Mouse (Mus musculus) neural tube, embryonic 12.5 days (tissue): ENCODE data around the gene Erf. TPM values are rescaled to one million over a fixed set of nuclear protein-coding genes. Genes with fewer than 3 reads are reported as not detected.

Source experiments
- ATAC-seq: fragments of 200-750 bp; cut with Nextera tagmentation; 2 replicates; pipeline ENCODE4 v1.8.0; 2017; ENCODE audit warnings: low read depth, mild to moderate bottlenecking, moderate TSS enrichment, moderate library complexity; ENCODE audit not compliant: low FRiP score
- H3K27ac ChIP-seq: fragments of 300-500 bp; sonication (generic); 2 replicates; pipeline ENCODE4 v1.5.1; 2016
- H3K27me3 ChIP-seq: fragments of 300-500 bp; sonication (generic); replicated peaks from 2 replicates; pipeline ENCODE4 v1.6.1; 2016; ENCODE audit warnings: mild to moderate bottlenecking
- H3K36me3 ChIP-seq: fragments of 300-500 bp; sonication (generic); 2 replicates; pipeline ENCODE4 v1.6.1; 2016; ENCODE audit warnings: mild to moderate bottlenecking
- H3K4me1 ChIP-seq: fragments of 300-500 bp; sonication (generic); 2 replicates; pipeline ENCODE4 v1.6.1; 2016
- H3K4me2 ChIP-seq: fragments of 300-500 bp; sonication (generic); replicated peaks from 2 replicates; pipeline ENCODE4 v1.6.1; 2016; ENCODE audit warnings: mild to moderate bottlenecking
- H3K4me3 ChIP-seq: fragments of 300-500 bp; sonication (generic); 2 replicates; pipeline ENCODE4 v1.5.1; 2016
- H3K9ac ChIP-seq: fragments of 300-500 bp; sonication (generic); 2 replicates; pipeline ENCODE4 v1.6.1; 2016; ENCODE audit warnings: mild to moderate bottlenecking
- H3K9me3 ChIP-seq: fragments of 300-500 bp; sonication (generic); 2 replicates; pipeline ENCODE4 v1.6.1; 2016; ENCODE audit warnings: mild to moderate bottlenecking
- WGBS: fragments of 180-500 bp; shearing (Covaris S2); methylation state at CpG from one replicate; pipeline ENCODE4 v1.1.7; 2016; 5-methylcytosine and 5-hydroxymethylcytosine counted together
- polyA plus RNA-seq: library from polyadenylated mRNA; unstranded; fragments of >200 nt; fragmentation: Nextera tagmentation; extraction: Ambion mirVana; gene quantifications from 2 replicates; pipeline ENCODE4 v1.2.1, GENCODE M21; 2016

Erf gene
- polyA plus RNA-seq, 1 experiment from 2014 or later, result 13.1 TPM

GRCm38 (mm10) chr7:25251822-25252221 lies 1.3 kb upstream of the Erf start:
- Histone ChIP-seq H3K27ac (0 out of 2 replicates have a peak overlapping the region, but pooled peaks have one; percentile 12), H3K27me3 (no peaks in the 10 kb centered on the region), H3K4me1 (peaks cover 40% of the 10 kb centered on the region), H3K4me2 (peak overlapping the region; percentile 96), H3K9me3 (no peaks in the 10 kb centered on the region), H3K4me3 (peak overlapping the region; percentile 89), H3K36me3 (no peaks in the 10 kb centered on the region), H3K9ac (peak overlapping the region; percentile 83; the same call in 1 of the 2 replicates)
- no peak for ATAC-seq
- WGBS, result 11% methylated on average over 8 of the region's 8 CpGs

- Histone ChIP-seq H3K9me3 (no peaks in the 10 kb centered on the region), H3K27ac (0 out of 2 replicates have a peak overlapping the region, but pooled peaks have one; percentile 12), H3K9ac (peak overlapping the region; percentile 83), H3K27me3 (no peaks in the 10 kb centered on the region), H3K36me3 (no peaks in the 10 kb centered on the region), H3K4me3 (peak overlapping the region; percentile 89), H3K4me1 (peaks cover 46% of the 10 kb centered on the region), H3K4me2 (peak overlapping the region; percentile 96)
- 2% methylated on average over 22 of the region's 22 CpGs for WGBS
- no peak for ATAC-seq
These were observed 670 bp upstream of the Erf start for GRCm38 (mm10) chr7:25251071-25251791.

- Histone ChIP-seq H3K9ac (peak overlapping the region; percentile 83), H3K27ac (peak overlapping the region; percentile 82), H3K9me3 (no peaks in the 10 kb centered on the region), H3K4me1 (peaks cover 50% of the 10 kb centered on the region), H3K4me2 (peak overlapping the region; percentile 96), H3K27me3 (no peaks in the 10 kb centered on the region), H3K36me3 (peaks cover 12% of the 10 kb centered on the region), H3K4me3 (peak overlapping the region; percentile 89)
- ATAC-seq, result peak; percentile 41
- under 1% methylated on average over 46 of the region's 73 CpGs for WGBS
These were observed 1.0 kb downstream of the Erf start for GRCm38 (mm10) chr7:25249314-25250140.

DNA sequence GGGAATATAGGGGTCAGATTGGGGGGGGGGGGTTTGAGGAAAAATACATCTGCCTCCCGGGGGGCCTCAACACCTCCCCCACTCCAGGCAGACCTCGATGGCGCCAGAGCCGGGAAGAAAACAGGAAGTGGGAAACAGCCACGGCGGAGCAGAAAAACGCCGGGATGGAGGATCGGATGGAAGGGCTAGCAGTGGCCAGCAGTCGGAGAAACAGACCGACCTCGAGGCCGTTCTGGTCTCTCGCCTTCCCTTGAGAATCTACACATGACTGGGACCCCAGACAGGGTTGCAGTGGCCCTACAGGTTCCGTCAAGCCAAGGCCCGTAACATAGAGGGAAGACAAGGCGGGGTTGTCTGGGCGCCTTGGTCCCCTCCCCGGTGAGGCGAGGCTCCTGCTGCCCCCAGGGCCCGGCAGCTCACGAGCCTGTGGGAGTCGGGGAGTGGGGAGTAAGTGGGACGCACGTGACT lies 1.7 kb downstream of the Erf start:
- Histone ChIP-seq H3K9ac (peak overlapping the region; percentile 83), H3K4me2 (peak overlapping the region; percentile 96), H3K27ac (peak overlapping the region; percentile 82), H3K9me3 (no peaks in the 10 kb centered on the region), H3K4me1 (peaks cover 50% of the 10 kb centered on the region), H3K4me3 (peak overlapping the region; percentile 89), H3K36me3 (peaks cover 18% of the 10 kb centered on the region), H3K27me3 (no peaks in the 10 kb centered on the region)
- peak; percentile 17; the same call in 1 of the 2 replicates for ATAC-seq
- WGBS, result under 1% methylated on average over 25 of the region's 25 CpGs

DNA sequence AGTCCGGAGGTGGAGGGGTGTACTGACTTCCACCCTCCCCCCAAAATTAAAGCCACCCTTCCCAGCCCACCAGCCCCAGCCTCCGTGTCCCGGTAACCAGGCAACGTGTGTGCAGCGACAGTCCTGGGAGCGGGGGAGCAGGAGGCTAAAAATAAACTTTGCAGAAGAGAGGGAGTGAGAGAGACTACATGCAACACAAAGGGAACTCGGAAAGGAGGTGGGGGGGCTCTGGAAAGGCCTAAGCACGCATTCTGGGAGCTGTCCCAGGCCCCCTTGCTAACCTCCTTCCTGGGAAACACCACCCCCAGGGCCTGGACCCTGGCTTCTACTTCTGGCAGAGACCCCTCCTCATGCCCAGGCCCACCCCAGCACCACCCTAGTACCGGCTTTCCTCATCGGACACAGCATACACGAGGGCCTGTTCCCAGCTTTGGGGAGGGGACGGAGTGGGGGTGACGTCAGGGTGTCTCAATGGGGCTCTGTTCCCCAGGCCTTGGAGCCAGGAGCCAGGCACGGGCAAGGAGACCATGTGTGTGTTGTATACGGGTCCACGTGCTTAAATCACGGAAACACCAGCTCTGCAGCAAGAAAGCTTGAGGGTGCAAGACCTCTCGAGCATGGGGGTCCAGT lies 2.4 kb downstream of the Erf start:
- peak; percentile 34 for ATAC-seq
- H3K9me3 ChIP-seq, result no peaks in the 10 kb centered on the region
- 2% methylated on average over 18 of the region's 18 CpGs for WGBS
- peak overlapping the region; percentile 83 for H3K9ac ChIP-seq
- peak overlapping the region; percentile 82 for H3K27ac ChIP-seq
- peak overlapping the region; percentile 89 for H3K4me3 ChIP-seq
- H3K4me2 ChIP-seq, result peak overlapping the region; percentile 96
- H3K27me3 ChIP-seq, result no peaks in the 10 kb centered on the region
- peaks cover 50% of the 10 kb centered on the region for H3K4me1 ChIP-seq
- peaks cover 18% of the 10 kb centered on the region for H3K36me3 ChIP-seq

- no peaks in the 10 kb centered on the region for H3K27me3 ChIP-seq
- peak overlapping the region; percentile 96 for H3K4me2 ChIP-seq
- peak overlapping the region; percentile 83; the same call in 1 of the 2 replicates for H3K9ac ChIP-seq
- ATAC-seq, result no peak
- H3K4me3 ChIP-seq, result peak overlapping the region; percentile 89
- WGBS, result 17% methylated on average over 3 of the region's 3 CpGs
- H3K9me3 ChIP-seq, result no peaks in the 10 kb centered on the region
- H3K36me3 ChIP-seq, result peaks cover 23% of the 10 kb centered on the region
- peaks cover 50% of the 10 kb centered on the region for H3K4me1 ChIP-seq
- H3K27ac ChIP-seq, result peak overlapping the region; percentile 82; the same call in 1 of the 2 replicates
These were observed 3.1 kb downstream of the Erf start for GRCm38 (mm10) chr7:25247498-25247897.

GRCm38 (mm10) chr7:25246759-25247137 lies 3.8 kb downstream of the Erf start:
- WGBS, result 58% methylated on average over 4 of the region's 4 CpGs
- Histone ChIP-seq H3K4me3 (0 out of 2 replicates have a peak overlapping the region, but pooled peaks have one; percentile 1), H3K4me2 (peak overlapping the region; percentile 96), H3K9me3 (no peaks in the 10 kb centered on the region), H3K4me1 (peaks cover 46% of the 10 kb centered on the region), H3K27ac (peak overlapping the region; percentile 7; the same call in 1 of the 2 replicates), H3K36me3 (peaks cover 23% of the 10 kb centered on the region), H3K27me3 (no peaks in the 10 kb centered on the region), H3K9ac (peak overlapping the region; percentile 38; the same call in 1 of the 2 replicates)
- ATAC-seq, result no peak

- Histone ChIP-seq H3K9ac (peak overlapping the region; percentile 38; the same call in 1 of the 2 replicates), H3K27me3 (no peaks in the 10 kb centered on the region), H3K4me1 (peaks cover 40% of the 10 kb centered on the region), H3K27ac (peak overlapping the region; percentile 7; the same call in 1 of the 2 replicates), H3K4me2 (peak overlapping the region; percentile 96), H3K4me3 (peak overlapping the region; percentile 3; the same call in 1 of the 2 replicates), H3K36me3 (peaks cover 23% of the 10 kb centered on the region), H3K9me3 (no peaks in the 10 kb centered on the region)
- WGBS, result 77% methylated on average over 20 of the region's 20 CpGs
- no peak for ATAC-seq
These were observed 4.3 kb downstream of the Erf start for GRCm38 (mm10) chr7:25246079-25246758.

DNA sequence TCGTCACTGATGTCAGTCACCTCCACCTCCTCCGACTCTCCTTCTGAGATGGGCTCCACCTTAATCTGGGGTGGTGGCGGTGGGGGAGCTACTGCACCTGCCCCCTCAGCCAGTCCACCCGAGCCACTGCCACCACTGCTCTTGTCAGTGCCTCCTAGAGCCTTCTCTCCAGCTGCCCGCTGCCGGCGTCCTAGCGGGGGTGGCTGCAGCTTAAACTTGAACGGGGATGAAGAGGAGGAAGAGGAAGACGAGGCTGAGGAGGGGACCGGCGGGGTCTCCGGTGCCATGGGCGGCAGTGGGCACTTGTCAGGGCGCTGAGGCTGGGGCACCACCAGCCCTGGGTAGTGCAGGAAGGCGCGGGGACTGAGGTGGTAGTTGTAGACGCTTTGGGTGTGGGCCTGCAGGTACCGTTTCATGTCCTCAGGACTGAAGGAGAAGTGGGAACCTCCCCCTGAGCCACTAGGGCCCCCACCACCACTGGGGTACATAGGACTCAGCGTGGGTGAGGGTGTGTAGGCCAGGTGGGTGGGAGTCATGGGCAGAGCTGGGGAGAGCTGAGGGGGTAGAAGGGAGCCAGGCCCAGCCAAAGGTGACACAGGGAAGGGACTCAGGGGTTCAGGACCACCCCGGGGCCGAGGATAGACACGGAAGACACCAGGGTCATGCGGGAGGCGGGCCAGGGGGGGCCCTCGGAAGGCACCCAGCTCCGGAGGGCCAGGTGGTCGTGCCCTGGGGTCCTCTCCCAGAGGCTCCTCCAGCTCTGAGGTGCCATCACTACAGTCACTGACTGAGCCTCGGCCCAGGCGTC lies 5.8 kb downstream of the Erf start:
- Histone ChIP-seq H3K36me3 (peaks cover 23% of the 10 kb centered on the region), H3K4me3 (no peak overlapping the region), H3K9me3 (no peaks in the 10 kb centered on the region), H3K4me1 (peaks cover 36% of the 10 kb centered on the region), H3K9ac (no peak overlapping the region), H3K27me3 (no peaks in the 10 kb centered on the region), H3K4me2 (no peak overlapping the region), H3K27ac (no peak overlapping the region)
- ATAC-seq, result no peak
- 92% methylated on average over 30 of the region's 30 CpGs for WGBS

DNA sequence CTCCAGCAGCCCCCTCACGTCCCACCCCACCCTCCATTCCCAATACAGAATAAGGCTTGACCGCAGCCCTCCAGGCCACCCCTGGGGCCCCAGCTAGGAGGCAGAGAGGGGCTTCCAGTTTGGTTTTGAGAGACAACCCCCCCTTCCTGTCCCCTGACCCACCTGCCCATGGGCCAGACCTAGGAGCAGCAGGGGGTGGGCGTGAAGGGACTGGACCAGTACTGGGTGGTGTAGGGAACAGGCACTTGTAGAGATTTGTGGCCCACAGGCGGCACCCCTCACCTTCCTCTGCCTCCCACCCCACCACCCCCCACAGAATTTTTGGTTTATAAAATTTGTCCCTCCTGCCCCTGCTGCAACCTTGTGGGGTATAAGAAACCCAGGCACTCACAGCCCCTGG lies 7.2 kb downstream of the Erf start:
- no peak overlapping the region for H3K9ac ChIP-seq
- H3K4me3 ChIP-seq, result no peak overlapping the region
- H3K9me3 ChIP-seq, result no peaks in the 10 kb centered on the region
- peaks cover 23% of the 10 kb centered on the region for H3K36me3 ChIP-seq
- H3K27ac ChIP-seq, result no peak overlapping the region
- WGBS, result 91% methylated on average over 4 of the region's 4 CpGs
- no peaks in the 10 kb centered on the region for H3K27me3 ChIP-seq
- peaks cover 25% of the 10 kb centered on the region for H3K4me1 ChIP-seq
- H3K4me2 ChIP-seq, result no peak overlapping the region
- no peak for ATAC-seq

GRCm38 (mm10) chr7:25241062-25241461 lies 9.5 kb downstream of the Erf start:
- WGBS, result 37% methylated on average over 2 of the region's 2 CpGs
- Histone ChIP-seq H3K4me3 (no peak overlapping the region), H3K4me1 (peaks cover 12% of the 10 kb centered on the region), H3K27ac (no peak overlapping the region), H3K27me3 (no peaks in the 10 kb centered on the region), H3K36me3 (peaks cover 23% of the 10 kb centered on the region), H3K4me2 (no peak overlapping the region), H3K9me3 (no peaks in the 10 kb centered on the region), H3K9ac (no peak overlapping the region)
- ATAC-seq, result no peak
